Mouse (Mus musculus): ENCODE results near the gene Map4. TPM values are rescaled to one million over a fixed set of nuclear protein-coding genes. Genes with fewer than 3 reads are reported as not detected.
"Not testable (repeated sequence)": the region's sequence is repeated elsewhere in the genome, so short reads cannot be mapped to it uniquely, and the experiment has no call there.

Map4 gene
- polyA plus RNA-seq, 1 experiment from 2014 or later: 90.6 TPM

- no peaks in the 10 kb centered on the region for H3K27me3 ChIP-seq (replicated peaks; ENCODE audit: control insufficient read depth, insufficient read depth, low read length)
- no peaks in the 10 kb centered on the region for H3K36me3 ChIP-seq (ENCODE audit: control insufficient read depth, insufficient read depth, low read length)
- H3K4me1 ChIP-seq (ENCODE audit: control insufficient read depth, insufficient read depth, low read length): peaks cover 6% of the 10 kb centered on the region
- ATAC-seq: no peak
- no peaks in the 10 kb centered on the region for H3K9me3 ChIP-seq (replicated peaks; ENCODE audit: control insufficient read depth, low read length)
- H3K4me2 ChIP-seq (ENCODE audit: low read length): no peak overlapping the region
- no peak for DNase-seq (ENCODE audit: low spot score)
- H3K27ac ChIP-seq (ENCODE audit: low read depth, low read length): no peak overlapping the region
- H3K4me3 ChIP-seq (ENCODE audit: low read depth, low read length): no peak overlapping the region
- H3K9ac ChIP-seq (ENCODE audit: low read length): no peak overlapping the region
Observed at GRCm38 (mm10) chr9:109964761-109965160, 33.5 kb downstream of the Map4 start.

GRCm38 (mm10) chr9:109968351-109969116, 37.3 kb downstream of the Map4 start:
- no peaks in the 10 kb centered on the region for H3K9me3 ChIP-seq (replicated peaks; ENCODE audit: control insufficient read depth, low read length)
- ATAC-seq (no peak), DNase-seq (ENCODE audit: low spot score) (peak; percentile 16)
- no peak overlapping the region for H3K4me3 ChIP-seq (ENCODE audit: low read depth, low read length)
- H3K27ac ChIP-seq (ENCODE audit: low read depth, low read length): no peak overlapping the region
- H3K36me3 ChIP-seq (ENCODE audit: control insufficient read depth, insufficient read depth, low read length): no peaks in the 10 kb centered on the region
- H3K27me3 ChIP-seq (replicated peaks; ENCODE audit: control insufficient read depth, insufficient read depth, low read length): no peaks in the 10 kb centered on the region
- H3K9ac ChIP-seq (ENCODE audit: low read length): no peak overlapping the region
- no peak overlapping the region for H3K4me2 ChIP-seq (ENCODE audit: low read length)
- 72% methylated on average over 4 of the region's 4 CpGs for WGBS
- peaks cover 6% of the 10 kb centered on the region for H3K4me1 ChIP-seq (ENCODE audit: control insufficient read depth, insufficient read depth, low read length)

DNA sequence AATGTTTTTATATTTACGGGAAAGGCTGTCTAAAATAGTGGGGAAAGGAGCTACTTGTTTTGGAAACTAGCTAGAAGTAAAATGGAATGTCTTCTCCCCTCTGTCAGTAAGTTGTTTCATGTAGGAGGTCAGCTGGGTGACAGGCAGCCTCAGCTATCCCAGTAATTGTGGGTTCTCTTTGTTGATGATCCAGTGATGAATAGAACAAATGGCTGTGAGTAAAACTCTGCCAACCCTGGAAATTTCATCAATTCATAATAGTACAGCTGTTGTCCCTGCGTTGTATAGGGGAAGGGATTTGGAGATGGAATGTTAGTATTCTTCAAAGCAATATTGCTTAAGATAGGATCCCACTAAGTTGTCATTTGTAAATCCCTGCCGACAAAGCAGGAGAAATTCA, 37.9 kb downstream of the Map4 start:
- no peak overlapping the region for H3K27ac ChIP-seq (ENCODE audit: low read depth, low read length)
- no peak overlapping the region for H3K4me3 ChIP-seq (ENCODE audit: low read depth, low read length)
- H3K36me3 ChIP-seq (ENCODE audit: control insufficient read depth, insufficient read depth, low read length): no peaks in the 10 kb centered on the region
- DNase-seq (ENCODE audit: low spot score): peak; percentile 17
- ATAC-seq: no peak
- no peak overlapping the region for H3K4me2 ChIP-seq (ENCODE audit: low read length)
- whole genome bisulfite sequencing: 77% methylated on average over 3 of the region's 3 CpGs
- H3K4me1 ChIP-seq (ENCODE audit: control insufficient read depth, insufficient read depth, low read length): peaks cover 6% of the 10 kb centered on the region
- H3K27me3 ChIP-seq (replicated peaks; ENCODE audit: control insufficient read depth, insufficient read depth, low read length): no peaks in the 10 kb centered on the region
- H3K9me3 ChIP-seq (replicated peaks; ENCODE audit: control insufficient read depth, low read length): no peaks in the 10 kb centered on the region
- H3K9ac ChIP-seq (ENCODE audit: low read length): 0 out of 2 replicates have a peak overlapping the region, but pooled peaks have one; percentile 8

- Histone ChIP-seq H3K36me3 (ENCODE audit: control insufficient read depth, insufficient read depth, low read length) (no peaks in the 10 kb centered on the region), H3K4me1 (ENCODE audit: control insufficient read depth, insufficient read depth, low read length) (peaks cover 6% of the 10 kb centered on the region), H3K4me2 (ENCODE audit: low read length) (no peak overlapping the region), H3K27ac (ENCODE audit: low read depth, low read length) (no peak overlapping the region), H3K27me3 (replicated peaks; ENCODE audit: control insufficient read depth, insufficient read depth, low read length) (no peaks in the 10 kb centered on the region), H3K9ac (ENCODE audit: low read length) (no peak overlapping the region), H3K4me3 (ENCODE audit: low read depth, low read length) (no peak overlapping the region), H3K9me3 (replicated peaks; ENCODE audit: control insufficient read depth, low read length) (no peaks in the 10 kb centered on the region)
- WGBS: 90% methylated on average over 4 of the region's 4 CpGs
- no peak for ATAC-seq
- peak; percentile 13 for DNase-seq (ENCODE audit: low spot score)
Observed at GRCm38 (mm10) chr9:109969792-109970336, 38.6 kb downstream of the Map4 start.

DNA sequence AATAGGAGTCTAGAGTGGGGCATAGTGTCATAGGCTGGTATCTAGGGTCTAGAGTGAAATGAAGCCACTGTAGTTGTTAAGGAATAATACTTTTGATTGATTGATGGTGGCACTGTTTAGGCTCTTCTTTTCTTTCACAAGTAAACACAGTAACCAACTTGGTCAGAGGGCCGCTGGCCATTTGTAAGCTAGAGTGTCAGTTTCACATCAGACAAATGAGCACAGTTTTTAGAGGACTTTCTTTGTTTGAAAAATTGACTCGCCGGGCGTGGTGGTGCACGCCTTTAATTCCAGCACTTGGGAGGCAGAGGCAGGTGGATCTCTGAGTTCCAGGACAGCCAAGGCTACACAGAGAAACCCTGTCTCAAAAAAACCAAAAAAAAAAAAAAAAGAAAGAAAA, 40.5 kb downstream of the Map4 start:
- DNase-seq (ENCODE audit: low spot score); H3K36me3 ChIP-seq (ENCODE audit: control insufficient read depth, insufficient read depth, low read length); H3K27me3 ChIP-seq (replicated peaks; ENCODE audit: control insufficient read depth, insufficient read depth, low read length); H3K4me3 ChIP-seq (ENCODE audit: low read depth, low read length); H3K27ac ChIP-seq (ENCODE audit: low read depth, low read length); H3K9ac ChIP-seq (ENCODE audit: low read length); H3K4me2 ChIP-seq (ENCODE audit: low read length); H3K9me3 ChIP-seq (replicated peaks; ENCODE audit: control insufficient read depth, low read length); H3K4me1 ChIP-seq (ENCODE audit: control insufficient read depth, insufficient read depth, low read length); ATAC-seq: not testable (repeated sequence)
- 96% methylated on average over 5 of the region's 5 CpGs for WGBS

- ATAC-seq; DNase-seq (ENCODE audit: low spot score); H3K4me3 ChIP-seq (ENCODE audit: low read depth, low read length); H3K27me3 ChIP-seq (replicated peaks; ENCODE audit: control insufficient read depth, insufficient read depth, low read length); H3K36me3 ChIP-seq (ENCODE audit: control insufficient read depth, insufficient read depth, low read length); H3K9me3 ChIP-seq (replicated peaks; ENCODE audit: control insufficient read depth, low read length); H3K4me1 ChIP-seq (ENCODE audit: control insufficient read depth, insufficient read depth, low read length); H3K27ac ChIP-seq (ENCODE audit: low read depth, low read length); H3K4me2 ChIP-seq (ENCODE audit: low read length); H3K9ac ChIP-seq (ENCODE audit: low read length): not testable (repeated sequence)
- 96% methylated on average over 4 of the region's 4 CpGs for WGBS
Observed at GRCm38 (mm10) chr9:109980223-109980622, 49.0 kb downstream of the Map4 start.

- ATAC-seq: peak; percentile 95
Observed at GRCm38 (mm10) chr9:109985416-109985815, 54.2 kb downstream of the Map4 start.

DNA sequence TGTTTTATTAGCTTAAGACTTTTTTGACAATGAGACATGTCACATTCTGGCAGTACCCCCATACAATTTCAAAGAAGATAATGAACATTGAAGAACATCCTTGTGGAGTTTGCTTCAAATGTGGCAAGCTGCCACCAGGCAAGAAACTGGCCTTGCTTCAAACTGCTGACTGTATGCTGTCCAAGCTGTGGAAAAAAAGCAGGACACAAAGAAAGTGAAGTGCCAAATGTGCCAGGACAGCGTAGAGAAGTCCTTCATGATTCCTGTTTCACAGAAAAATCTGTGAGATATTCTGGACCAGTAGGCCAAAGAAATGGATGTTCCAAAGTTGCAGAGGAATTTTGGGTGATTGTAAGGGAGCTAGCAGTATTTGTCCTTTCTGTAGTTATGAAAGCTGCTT, 57.8 kb downstream of the Map4 start:
- H3K36me3 ChIP-seq (ENCODE audit: control insufficient read depth, insufficient read depth, low read length): no peaks in the 10 kb centered on the region
- ATAC-seq (no peak), DNase-seq (ENCODE audit: low spot score) (peak; percentile 24)
- no peaks in the 10 kb centered on the region for H3K9me3 ChIP-seq (replicated peaks; ENCODE audit: control insufficient read depth, low read length)
- H3K4me3 ChIP-seq (ENCODE audit: low read depth, low read length): no peak overlapping the region
- no peak overlapping the region for H3K4me2 ChIP-seq (ENCODE audit: low read length)
- H3K27me3 ChIP-seq (replicated peaks; ENCODE audit: control insufficient read depth, insufficient read depth, low read length): no peaks in the 10 kb centered on the region
- no peaks in the 10 kb centered on the region for H3K4me1 ChIP-seq (ENCODE audit: control insufficient read depth, insufficient read depth, low read length)
- H3K27ac ChIP-seq (ENCODE audit: low read depth, low read length): no peak overlapping the region
- H3K9ac ChIP-seq (ENCODE audit: low read length): no peak overlapping the region
- WGBS: 70% methylated on average over 1 of the region's 1 CpGs

More at GRCm38 (mm10) chr9:109985416-109985815, 54.2 kb downstream of the Map4 start:
- Histone ChIP-seq H3K4me2 (ENCODE audit: low read length) (no peak overlapping the region), H3K4me3 (ENCODE audit: low read depth, low read length) (no peak overlapping the region), H3K27me3 (replicated peaks; ENCODE audit: control insufficient read depth, insufficient read depth, low read length) (no peaks in the 10 kb centered on the region), H3K9ac (ENCODE audit: low read length) (no peak overlapping the region), H3K27ac (ENCODE audit: low read depth, low read length) (no peak overlapping the region), H3K36me3 (ENCODE audit: control insufficient read depth, insufficient read depth, low read length) (no peaks in the 10 kb centered on the region), H3K9me3 (replicated peaks; ENCODE audit: control insufficient read depth, low read length) (no peaks in the 10 kb centered on the region), H3K4me1 (ENCODE audit: control insufficient read depth, insufficient read depth, low read length) (no peaks in the 10 kb centered on the region)
- 22% methylated on average over 4 of the region's 4 CpGs for WGBS
- peak; percentile 90 for DNase-seq (ENCODE audit: low spot score)

GRCm38 (mm10) chr9:109997441-109997840, 66.2 kb downstream of the Map4 start:
- peaks cover 2% of the 10 kb centered on the region; the same call in 1 of the 2 replicates for H3K36me3 ChIP-seq (ENCODE audit: control insufficient read depth, insufficient read depth, low read length)
- H3K9ac ChIP-seq (ENCODE audit: low read length): no peak overlapping the region
- no peak overlapping the region for H3K4me3 ChIP-seq (ENCODE audit: low read depth, low read length)
- 59% methylated on average over 4 of the region's 4 CpGs for whole genome bisulfite sequencing
- H3K9me3 ChIP-seq (replicated peaks; ENCODE audit: control insufficient read depth, low read length): no peaks in the 10 kb centered on the region
- DNase-seq (ENCODE audit: low spot score): no peak
- no peak overlapping the region for H3K27ac ChIP-seq (ENCODE audit: low read depth, low read length)
- no peak overlapping the region for H3K4me2 ChIP-seq (ENCODE audit: low read length)
- no peaks in the 10 kb centered on the region for H3K27me3 ChIP-seq (replicated peaks; ENCODE audit: control insufficient read depth, insufficient read depth, low read length)
- H3K4me1 ChIP-seq (ENCODE audit: control insufficient read depth, insufficient read depth, low read length): 0 out of 2 replicates have a peak, but pooled peaks cover 3% of the 10 kb centered on the region
- ATAC-seq: no peak
